Mouse (Mus musculus) neural tube, embryonic 13.5 days (tissue): ENCODE results near the gene Ermp1. TPM values are rescaled to one million over a fixed set of nuclear protein-coding genes. Genes with fewer than 3 reads are reported as not detected.
A peak's percentile ranks its signal among the peaks of the same experiment; 100 is the strongest.

ENCODE experiments used
- ATAC-seq: fragments of 200-750 bp; cut with Nextera tagmentation; 2 replicates; pipeline ENCODE4 v1.8.0; 2017; ENCODE audit warnings: low read depth, mild to moderate bottlenecking, moderate TSS enrichment, moderate library complexity
- H3K27ac ChIP-seq: fragments of 300-500 bp; sonication (generic); replicated peaks from 2 replicates; pipeline ENCODE4 v1.5.1; 2015; ENCODE audit warnings: moderate library complexity, mild to moderate bottlenecking, inconsistent platforms
- H3K27me3 ChIP-seq: fragments of 300-500 bp; sonication (generic); 2 replicates; pipeline ENCODE4 v1.6.1; 2015; ENCODE audit warnings: mild to moderate bottlenecking, inconsistent platforms
- H3K36me3 ChIP-seq: fragments of 300-500 bp; sonication (generic); 2 replicates; pipeline ENCODE4 v1.6.1; 2015; ENCODE audit warnings: mild to moderate bottlenecking, inconsistent platforms
- H3K4me1 ChIP-seq: fragments of 300-500 bp; sonication (generic); replicated peaks from 2 replicates; pipeline ENCODE4 v1.6.1; 2015; ENCODE audit warnings: inconsistent platforms
- H3K4me2 ChIP-seq: fragments of 300-500 bp; sonication (generic); 2 replicates; pipeline ENCODE4 v1.6.1; 2015; ENCODE audit warnings: inconsistent platforms, mild to moderate bottlenecking, moderate library complexity
- H3K4me3 ChIP-seq: fragments of 300-500 bp; sonication (generic); 2 replicates; pipeline ENCODE4 v1.5.1; 2015; ENCODE audit warnings: mild to moderate bottlenecking, inconsistent platforms
- H3K9ac ChIP-seq: fragments of 300-500 bp; sonication (generic); 2 replicates; pipeline ENCODE4 v1.6.1; 2015; ENCODE audit warnings: moderate library complexity, mild to moderate bottlenecking, inconsistent platforms
- H3K9me3 ChIP-seq: fragments of 300-500 bp; sonication (generic); 2 replicates; pipeline ENCODE4 v1.6.1; 2016; ENCODE audit warnings: inconsistent platforms
- WGBS: fragments of 180-500 bp; shearing (Covaris S2); methylation state at CpG from one replicate; pipeline ENCODE4 v1.1.7; 2015; 5-methylcytosine and 5-hydroxymethylcytosine counted together
- polyA plus RNA-seq: library from polyadenylated mRNA; unstranded; fragments of >200 nt; fragmentation: Nextera tagmentation; extraction: Ambion mirVana; gene quantifications from 2 replicates; pipeline ENCODE4 v1.2.1, GENCODE M21; 2015

Gene Ermp1
- 10.8 and 11.2 TPM in 2 replicates for polyA plus RNA-seq

- Histone ChIP-seq H3K9ac (peak within 1 kb of the TSS; percentile 87), H3K4me3 (peak within 1 kb of the TSS; percentile 85), H3K4me1 (peaks cover 5% of the 10 kb centered on the region), H3K36me3 (peaks cover 6% of the 10 kb centered on the region; the same call in 1 of the 2 replicates), H3K4me2 (peak within 1 kb of the TSS; percentile 63), H3K27me3 (no peaks in the 10 kb centered on the region), H3K27ac (peak within 1 kb of the TSS; percentile 94), H3K9me3 (no peaks in the 10 kb centered on the region)
- under 1% methylated on average over 80 of the region's 90 CpGs for WGBS
- peak; percentile 97 for ATAC-seq
Observed at GRCm38 (mm10) chr19:29647651-29648549, at the start of gene Ermp1. TSS of gene Ermp1 (minus strand) at chr19:29648415.

- H3K9ac ChIP-seq = no peak within 1 kb of the TSS
- no peaks in the 10 kb centered on the region for H3K36me3 ChIP-seq
- no peaks in the 10 kb centered on the region for H3K9me3 ChIP-seq
- H3K4me3 ChIP-seq = no peak within 1 kb of the TSS
- no peaks in the 10 kb centered on the region for H3K27me3 ChIP-seq
- no peak within 1 kb of the TSS for H3K27ac ChIP-seq
- ATAC-seq = no peak
- H3K4me1 ChIP-seq = no peaks in the 10 kb centered on the region
- 62% methylated on average over 3 of the region's 3 CpGs for WGBS
- H3K4me2 ChIP-seq = no peak within 1 kb of the TSS
Observed at GRCm38 (mm10) chr19:29697245-29697874, 49.1 kb upstream of the Ermp1 start, which contains the start of gene Mlana. TSS of gene Mlana (plus strand) at chr19:29697824.

- no peak overlapping the region for H3K27ac ChIP-seq
- no peaks in the 10 kb centered on the region for H3K27me3 ChIP-seq
- H3K9ac ChIP-seq = no peak overlapping the region
- no peak overlapping the region for H3K4me3 ChIP-seq
- no peaks in the 10 kb centered on the region for H3K9me3 ChIP-seq
- ATAC-seq = no peak
- H3K4me1 ChIP-seq = no peaks in the 10 kb centered on the region
- no peak overlapping the region for H3K4me2 ChIP-seq
- H3K36me3 ChIP-seq = no peaks in the 10 kb centered on the region
Observed at GRCm38 (mm10) chr19:29696840-29697239, 48.6 kb upstream of the Ermp1 start.

- no peaks in the 10 kb centered on the region for H3K36me3 ChIP-seq
- ATAC-seq = no peak
Observed at GRCm38 (mm10) chr19:29696309-29696708, 48.1 kb upstream of the Ermp1 start.

GRCm38 (mm10) chr19:29695071-29695470, 46.9 kb upstream of the Ermp1 start:
- Histone ChIP-seq H3K9me3 (no peaks in the 10 kb centered on the region), H3K4me1 (no peaks in the 10 kb centered on the region), H3K4me2 (no peak overlapping the region), H3K36me3 (no peaks in the 10 kb centered on the region), H3K9ac (no peak overlapping the region), H3K4me3 (no peak overlapping the region), H3K27me3 (no peaks in the 10 kb centered on the region), H3K27ac (no peak overlapping the region)
- ATAC-seq = no peak
- 89% methylated on average over 10 of the region's 10 CpGs for WGBS

More at GRCm38 (mm10) chr19:29696309-29696708, 48.1 kb upstream of the Ermp1 start:
- Histone ChIP-seq H3K27ac (no peak overlapping the region), H3K4me2 (no peak overlapping the region), H3K27me3 (no peaks in the 10 kb centered on the region), H3K4me3 (no peak overlapping the region), H3K9ac (no peak overlapping the region), H3K4me1 (no peaks in the 10 kb centered on the region), H3K9me3 (no peaks in the 10 kb centered on the region)
- 92% methylated on average over 4 of the region's 4 CpGs for WGBS

GRCm38 (mm10) chr19:29683844-29684540, 35.8 kb upstream of the Ermp1 start:
- no peak overlapping the region for H3K4me2 ChIP-seq

GRCm38 (mm10) chr19:29680182-29681152, 32.3 kb upstream of the Ermp1 start:
- H3K9ac ChIP-seq = no peak overlapping the region
- 91% methylated on average over 13 of the region's 13 CpGs for WGBS
- H3K27me3 ChIP-seq = no peaks in the 10 kb centered on the region
- peaks cover 7% of the 10 kb centered on the region; the same call in 1 of the 2 replicates for H3K9me3 ChIP-seq
- no peaks in the 10 kb centered on the region for H3K4me1 ChIP-seq
- no peak overlapping the region for H3K27ac ChIP-seq
- no peak for ATAC-seq
- no peak overlapping the region for H3K4me3 ChIP-seq
- no peak overlapping the region for H3K4me2 ChIP-seq
- H3K36me3 ChIP-seq = no peaks in the 10 kb centered on the region

More at GRCm38 (mm10) chr19:29683844-29684540, 35.8 kb upstream of the Ermp1 start:
- Histone ChIP-seq H3K4me1 (no peaks in the 10 kb centered on the region), H3K4me3 (no peak overlapping the region), H3K27me3 (no peaks in the 10 kb centered on the region), H3K36me3 (no peaks in the 10 kb centered on the region), H3K27ac (no peak overlapping the region), H3K9me3 (peaks cover 8% of the 10 kb centered on the region; the same call in 1 of the 2 replicates), H3K9ac (no peak overlapping the region)
- 0 out of 2 replicates have a peak, but pooled peaks have one; percentile 50 for ATAC-seq
- 53% methylated on average over 16 of the region's 16 CpGs for WGBS

- Histone ChIP-seq H3K9ac (no peak overlapping the region), H3K4me3 (no peak overlapping the region), H3K36me3 (no peaks in the 10 kb centered on the region), H3K9me3 (no peaks in the 10 kb centered on the region), H3K4me2 (no peak overlapping the region), H3K27me3 (no peaks in the 10 kb centered on the region), H3K4me1 (no peaks in the 10 kb centered on the region), H3K27ac (no peak overlapping the region)
- 84% methylated on average over 6 of the region's 6 CpGs for WGBS
- ATAC-seq = no peak
Observed at GRCm38 (mm10) chr19:29678181-29678778, 30.1 kb upstream of the Ermp1 start.

GRCm38 (mm10) chr19:29676479-29677193, 28.4 kb upstream of the Ermp1 start:
- H3K27ac ChIP-seq = no peak overlapping the region

GRCm38 (mm10) chr19:29675562-29676078, 27.4 kb upstream of the Ermp1 start:
- Histone ChIP-seq H3K4me1 (no peaks in the 10 kb centered on the region), H3K9ac (no peak overlapping the region), H3K4me3 (no peak overlapping the region), H3K27me3 (no peaks in the 10 kb centered on the region), H3K4me2 (no peak overlapping the region), H3K27ac (no peak overlapping the region), H3K9me3 (no peaks in the 10 kb centered on the region), H3K36me3 (no peaks in the 10 kb centered on the region)
- ATAC-seq = no peak
- WGBS = 77% methylated on average over 9 of the region's 9 CpGs

More at GRCm38 (mm10) chr19:29676479-29677193, 28.4 kb upstream of the Ermp1 start:
- H3K4me1 ChIP-seq = no peaks in the 10 kb centered on the region
- H3K4me2 ChIP-seq = no peak overlapping the region
- no peak overlapping the region for H3K9ac ChIP-seq
- no peaks in the 10 kb centered on the region for H3K36me3 ChIP-seq
- ATAC-seq = no peak
- H3K4me3 ChIP-seq = no peak overlapping the region
- WGBS = 66% methylated on average over 10 of the region's 10 CpGs
- H3K9me3 ChIP-seq = no peaks in the 10 kb centered on the region
- H3K27me3 ChIP-seq = no peaks in the 10 kb centered on the region
